Mouse (Mus musculus) intestine, postnatal 0 days (tissue): ENCODE results near the gene Zfr. TPM values are rescaled to one million over a fixed set of nuclear protein-coding genes. Genes with fewer than 3 reads are reported as not detected.
"Not testable (repeated sequence)": the region's sequence is repeated elsewhere in the genome, so short reads cannot be mapped to it uniquely, and the experiment has no call there.

Source experiments
- ATAC-seq: fragments of 200-750 bp; cut with Nextera tagmentation; 2 replicates; pipeline ENCODE4 v1.8.0; 2017; ENCODE audit warnings: mild to moderate bottlenecking, moderate TSS enrichment, moderate library complexity
- H3K27ac ChIP-seq: fragments of 300-500 bp; sonication (generic); 2 replicates; pipeline ENCODE4 v1.5.1; 2014; ENCODE audit warnings: mild to moderate bottlenecking, low read depth, low read length, moderate library complexity
- H3K27me3 ChIP-seq: fragments of 300-500 bp; sonication (generic); replicated peaks from 2 replicates; pipeline ENCODE4 v1.6.1; 2014; ENCODE audit warnings: low read length, mixed read lengths; ENCODE audit not compliant: control insufficient read depth, insufficient read depth
- H3K36me3 ChIP-seq: fragments of 300-500 bp; sonication (generic); 2 replicates; pipeline ENCODE4 v1.6.1; 2014; ENCODE audit warnings: mild to moderate bottlenecking, moderate library complexity; ENCODE audit not compliant: control insufficient read depth, insufficient read depth
- H3K4me1 ChIP-seq: fragments of 300-500 bp; sonication (generic); replicated peaks from 2 replicates; pipeline ENCODE4 v1.6.1; 2014; ENCODE audit warnings: antibody characterized with exemption, low read length, mixed read lengths; ENCODE audit not compliant: control insufficient read depth, insufficient read depth
- H3K4me2 ChIP-seq: fragments of 300-500 bp; sonication (generic); replicated peaks from 2 replicates; pipeline ENCODE4 v1.6.1; 2014; ENCODE audit warnings: low read depth, mild to moderate bottlenecking, moderate library complexity
- H3K4me3 ChIP-seq: fragments of 300-500 bp; sonication (generic); 2 replicates; pipeline ENCODE4 v1.5.1; 2014; ENCODE audit warnings: low read depth, low read length
- H3K9ac ChIP-seq: fragments of 300-500 bp; sonication (generic); 2 replicates; pipeline ENCODE4 v1.6.1; 2014; ENCODE audit warnings: mild to moderate bottlenecking, low read depth, low read length
- H3K9me3 ChIP-seq: fragments of 300-500 bp; sonication (generic); 2 replicates; pipeline ENCODE4 v1.6.1; 2016; ENCODE audit warnings: mixed run types; ENCODE audit not compliant: control insufficient read depth
- CTCF ChIP-seq: sonication (generic); IDR thresholded peaks from 2 replicates; pipeline ENCODE4 v1.5.1; 2016; ENCODE audit warnings: low read depth, mild to moderate bottlenecking, control low read depth, antibody characterized with exemption, moderate library complexity
- WGBS: fragments of 180-500 bp; shearing (Covaris S2); extraction: QIAGEN DNeasy Blood & Tissue Kit; methylation state at CpG from one replicate; pipeline ENCODE4 v1.1.7; 2014; 5-methylcytosine and 5-hydroxymethylcytosine counted together
- polyA plus RNA-seq: library from polyadenylated mRNA; unstranded; fragments of >200 nt; fragmentation: Nextera tagmentation; extraction: Ambion mirVana; gene quantifications from 2 replicates; pipeline ENCODE4 v1.2.1, GENCODE M21; 2015

The Zfr gene
- polyA plus RNA-seq, 1 experiment from 2014 or later: 47.9 TPM

- no peak overlapping the region for H3K27ac ChIP-seq
- no peak for ATAC-seq
- TF ChIP-seq CTCF: peak; percentile 84
- no peak overlapping the region for H3K9ac ChIP-seq
- no peaks in the 10 kb centered on the region for H3K27me3 ChIP-seq
- 28% methylated on average over 22 of the region's 22 CpGs for WGBS
- H3K4me3 ChIP-seq: no peak overlapping the region
- H3K4me1 ChIP-seq: no peaks in the 10 kb centered on the region
- no peaks in the 10 kb centered on the region for H3K36me3 ChIP-seq
- H3K4me2 ChIP-seq: no peak overlapping the region
- H3K9me3 ChIP-seq: no peaks in the 10 kb centered on the region
Observed at GRCm38 (mm10) chr15:12196410-12197191, 79.0 kb downstream of the Zfr start.

GRCm38 (mm10) chr15:12197361-12197760 is 79.7 kb downstream of the Zfr start:
- Histone ChIP-seq H3K4me2 (no peak overlapping the region), H3K4me3 (no peak overlapping the region), H3K36me3 (no peaks in the 10 kb centered on the region), H3K27me3 (no peaks in the 10 kb centered on the region), H3K9me3 (no peaks in the 10 kb centered on the region), H3K4me1 (no peaks in the 10 kb centered on the region), H3K27ac (no peak overlapping the region), H3K9ac (no peak overlapping the region)
- ATAC-seq: no peak
- no peak for TF ChIP-seq CTCF
- WGBS: 70% methylated on average over 6 of the region's 6 CpGs

GRCm38 (mm10) chr15:12200021-12200420 is 82.4 kb downstream of the Zfr start:
- Histone ChIP-seq H3K27me3 (no peaks in the 10 kb centered on the region), H3K9me3 (no peaks in the 10 kb centered on the region), H3K27ac (no peak overlapping the region), H3K4me3 (no peak overlapping the region), H3K9ac (no peak overlapping the region), H3K4me1 (no peaks in the 10 kb centered on the region; the same call in 1 of the 2 replicates), H3K36me3 (no peaks in the 10 kb centered on the region), H3K4me2 (no peak overlapping the region)
- ATAC-seq: no peak
- no peak for TF ChIP-seq CTCF
- WGBS: 72% methylated on average over 7 of the region's 7 CpGs

- no peak overlapping the region for H3K4me3 ChIP-seq
- ATAC-seq: no peak
- no peaks in the 10 kb centered on the region for H3K9me3 ChIP-seq
Observed at GRCm38 (mm10) chr15:12201856-12202255, 84.2 kb downstream of the Zfr start.

GRCm38 (mm10) chr15:12202456-12202855 is 84.8 kb downstream of the Zfr start:
- peaks cover 7% of the 10 kb centered on the region; the same call in 1 of the 2 replicates for H3K4me1 ChIP-seq
- H3K4me3 ChIP-seq: no peak overlapping the region
- H3K4me2 ChIP-seq: no peak overlapping the region
- ATAC-seq: no peak
- TF ChIP-seq CTCF: no peak
- H3K9ac ChIP-seq: no peak overlapping the region
- 88% methylated on average over 3 of the region's 3 CpGs for WGBS
- H3K27ac ChIP-seq: no peak overlapping the region
- no peaks in the 10 kb centered on the region for H3K36me3 ChIP-seq
- no peaks in the 10 kb centered on the region for H3K9me3 ChIP-seq
- no peaks in the 10 kb centered on the region for H3K27me3 ChIP-seq

More at GRCm38 (mm10) chr15:12201856-12202255, 84.2 kb downstream of the Zfr start:
- no peak overlapping the region for H3K9ac ChIP-seq
- no peak overlapping the region for H3K27ac ChIP-seq
- peaks cover 3% of the 10 kb centered on the region; the same call in 1 of the 2 replicates for H3K4me1 ChIP-seq
- no peak overlapping the region for H3K4me2 ChIP-seq
- no peaks in the 10 kb centered on the region for H3K27me3 ChIP-seq
- TF ChIP-seq CTCF: no peak
- no peaks in the 10 kb centered on the region for H3K36me3 ChIP-seq

- H3K4me1 ChIP-seq, H3K4me3 ChIP-seq, H3K9ac ChIP-seq, H3K27me3 ChIP-seq, H3K36me3 ChIP-seq, H3K9me3 ChIP-seq, H3K27ac ChIP-seq, ATAC-seq, H3K4me2 ChIP-seq: not testable (repeated sequence)
- 91% methylated on average over 5 of the region's 5 CpGs for WGBS
Observed at GRCm38 (mm10) chr15:12203008-12203407, 85.4 kb downstream of the Zfr start.
